Mouse (Mus musculus): ENCODE results near the gene Oxsr1. TPM values are rescaled to one million over a fixed set of nuclear protein-coding genes. Genes with fewer than 3 reads are reported as not detected.
A peak's percentile ranks its signal among the peaks of the same experiment; 100 is the strongest.
"Not testable (repeated sequence)": the region's sequence is repeated elsewhere in the genome, so short reads cannot be mapped to it uniquely, and the experiment has no call there.

The Oxsr1 gene
- total and polyA plus RNA-seq, 2 experiments = 8.6 to 15.6 TPM

- H3K79me2 ChIP-seq (ENCODE audit: control insufficient read depth, insufficient read depth, low read length) = no peaks in the 10 kb centered on the region
- H3K9ac ChIP-seq (ENCODE audit: low read depth, low read length) = no peak overlapping the region
- no peak overlapping the region for H3K4me3 ChIP-seq (ENCODE audit: insufficient read depth, low read depth, low read length)
- H3K4me1 ChIP-seq (ENCODE audit: control insufficient read depth, insufficient read depth, low read length) = no peaks in the 10 kb centered on the region
- 88% methylated on average over 3 of the region's 3 CpGs for WGBS
- no peaks in the 10 kb centered on the region for H3K27me3 ChIP-seq (ENCODE audit: control insufficient read depth, insufficient read depth, low read length)
- no peak for DNase-seq (ENCODE audit: extremely low read depth, low read depth, low spot score)
- TF ChIP-seq POLR2A (IDR thresholded peaks at IDR 0.05; ENCODE audit: extremely low read depth, insufficient read depth, low read length) = no peak
- no peak for TF ChIP-seq CTCF (IDR thresholded peaks at IDR 0.05; ENCODE audit: low read depth, low read length)
- H3K27ac ChIP-seq (replicated peaks; ENCODE audit: insufficient read depth, low read depth, low read length) = no peak overlapping the region
- peaks cover 20% of the 10 kb centered on the region for H3K36me3 ChIP-seq (ENCODE audit: control insufficient read depth, insufficient read depth, low read length)
These were observed 83.0 kb downstream of the Oxsr1 start for GRCm38 (mm10) chr9:119239274-119239673.

GRCm38 (mm10) chr9:119238796-119239195 lies 83.4 kb downstream of the Oxsr1 start:
- Histone ChIP-seq H3K79me2 (ENCODE audit: control insufficient read depth, insufficient read depth, low read length) (no peaks in the 10 kb centered on the region), H3K4me1 (ENCODE audit: control insufficient read depth, insufficient read depth, low read length) (no peaks in the 10 kb centered on the region), H3K36me3 (ENCODE audit: control insufficient read depth, insufficient read depth, low read length) (peaks cover 20% of the 10 kb centered on the region), H3K27me3 (ENCODE audit: control insufficient read depth, insufficient read depth, low read length) (no peaks in the 10 kb centered on the region), H3K27ac (replicated peaks; ENCODE audit: insufficient read depth, low read depth, low read length) (no peak overlapping the region), H3K9ac (ENCODE audit: low read depth, low read length) (no peak overlapping the region), H3K4me3 (ENCODE audit: insufficient read depth, low read depth, low read length) (no peak overlapping the region)
- DNase-seq (ENCODE audit: extremely low read depth, low read depth, low spot score) = no peak
- 52% methylated on average over 4 of the region's 4 CpGs for WGBS
- TF ChIP-seq POLR2A (IDR thresholded peaks at IDR 0.05; ENCODE audit: extremely low read depth, insufficient read depth, low read length) = no peak
- no peak for TF ChIP-seq CTCF (IDR thresholded peaks at IDR 0.05; ENCODE audit: low read depth, low read length)

GRCm38 (mm10) chr9:119231552-119231951 lies 90.7 kb downstream of the Oxsr1 start:
- 44% methylated on average over 7 of the region's 7 CpGs for WGBS
- TF ChIP-seq CTCF (IDR thresholded peaks at IDR 0.05; ENCODE audit: low read depth, low read length) (no peak), POLR2A (IDR thresholded peaks at IDR 0.05; ENCODE audit: extremely low read depth, insufficient read depth, low read length) (no peak)
- H3K4me1 ChIP-seq (ENCODE audit: control insufficient read depth, insufficient read depth, low read length) = no peaks in the 10 kb centered on the region
- no peak overlapping the region for H3K27ac ChIP-seq (replicated peaks; ENCODE audit: insufficient read depth, low read depth, low read length)
- no peaks in the 10 kb centered on the region for H3K36me3 ChIP-seq (ENCODE audit: control insufficient read depth, insufficient read depth, low read length)
- H3K4me3 ChIP-seq (ENCODE audit: insufficient read depth, low read depth, low read length) = no peak overlapping the region
- no peaks in the 10 kb centered on the region for H3K79me2 ChIP-seq (ENCODE audit: control insufficient read depth, insufficient read depth, low read length)
- no peak for DNase-seq (ENCODE audit: extremely low read depth, low read depth, low spot score)
- H3K9ac ChIP-seq (ENCODE audit: low read depth, low read length) = no peak overlapping the region
- no peaks in the 10 kb centered on the region for H3K27me3 ChIP-seq (ENCODE audit: control insufficient read depth, insufficient read depth, low read length)

GRCm38 (mm10) chr9:119230829-119231228 lies 91.4 kb downstream of the Oxsr1 start:
- H3K4me1 ChIP-seq (ENCODE audit: control insufficient read depth, insufficient read depth, low read length) = no peaks in the 10 kb centered on the region
- no peak for TF ChIP-seq POLR2A (IDR thresholded peaks at IDR 0.05; ENCODE audit: extremely low read depth, insufficient read depth, low read length)
- no peak for TF ChIP-seq CTCF (IDR thresholded peaks at IDR 0.05; ENCODE audit: low read depth, low read length)
- no peak overlapping the region for H3K9ac ChIP-seq (ENCODE audit: low read depth, low read length)
- H3K27ac ChIP-seq (replicated peaks; ENCODE audit: insufficient read depth, low read depth, low read length) = no peak overlapping the region
- 71% methylated on average over 2 of the region's 2 CpGs for WGBS
- no peaks in the 10 kb centered on the region for H3K27me3 ChIP-seq (ENCODE audit: control insufficient read depth, insufficient read depth, low read length)
- no peak for DNase-seq (ENCODE audit: extremely low read depth, low read depth, low spot score)
- H3K79me2 ChIP-seq (ENCODE audit: control insufficient read depth, insufficient read depth, low read length) = no peaks in the 10 kb centered on the region
- H3K4me3 ChIP-seq (ENCODE audit: insufficient read depth, low read depth, low read length) = no peak overlapping the region
- H3K36me3 ChIP-seq (ENCODE audit: control insufficient read depth, insufficient read depth, low read length) = no peaks in the 10 kb centered on the region

- H3K4me3 ChIP-seq (ENCODE audit: insufficient read depth, low read depth, low read length) = no peak overlapping the region
- peaks cover under 1% of the 10 kb centered on the region; the same call in 1 of the 2 replicates for H3K4me1 ChIP-seq (ENCODE audit: control insufficient read depth, insufficient read depth, low read length)
- H3K9ac ChIP-seq (ENCODE audit: low read depth, low read length) = no peak overlapping the region
- H3K79me2 ChIP-seq (ENCODE audit: control insufficient read depth, insufficient read depth, low read length) = no peaks in the 10 kb centered on the region
- peaks cover 3% of the 10 kb centered on the region; the same call in 1 of the 2 replicates for H3K36me3 ChIP-seq (ENCODE audit: control insufficient read depth, insufficient read depth, low read length)
- DNase-seq (ENCODE audit: extremely low read depth, low read depth, low spot score) = no peak
- no peak for TF ChIP-seq POLR2A (IDR thresholded peaks at IDR 0.05; ENCODE audit: extremely low read depth, insufficient read depth, low read length)
- no peaks in the 10 kb centered on the region for H3K27me3 ChIP-seq (ENCODE audit: control insufficient read depth, insufficient read depth, low read length)
- WGBS = 67% methylated on average over 4 of the region's 4 CpGs
- H3K27ac ChIP-seq (replicated peaks; ENCODE audit: insufficient read depth, low read depth, low read length) = no peak overlapping the region
These were observed 102.0 kb downstream of the Oxsr1 start for GRCm38 (mm10) chr9:119220249-119220648.

GRCm38 (mm10) chr9:119219667-119220066 lies 102.6 kb downstream of the Oxsr1 start:
- 76% methylated on average over 2 of the region's 2 CpGs for WGBS
- H3K36me3 ChIP-seq (ENCODE audit: control insufficient read depth, insufficient read depth, low read length) = peaks cover 3% of the 10 kb centered on the region; the same call in 1 of the 2 replicates
- peaks cover 4% of the 10 kb centered on the region; the same call in 1 of the 2 replicates for H3K4me1 ChIP-seq (ENCODE audit: control insufficient read depth, insufficient read depth, low read length)
- no peak overlapping the region for H3K27ac ChIP-seq (replicated peaks; ENCODE audit: insufficient read depth, low read depth, low read length)
- TF ChIP-seq CTCF (IDR thresholded peaks at IDR 0.05; ENCODE audit: low read depth, low read length) (no peak), POLR2A (IDR thresholded peaks at IDR 0.05; ENCODE audit: extremely low read depth, insufficient read depth, low read length) (no peak)
- H3K9ac ChIP-seq (ENCODE audit: low read depth, low read length) = no peak overlapping the region
- H3K79me2 ChIP-seq (ENCODE audit: control insufficient read depth, insufficient read depth, low read length) = no peaks in the 10 kb centered on the region
- no peak overlapping the region for H3K4me3 ChIP-seq (ENCODE audit: insufficient read depth, low read depth, low read length)
- DNase-seq (ENCODE audit: extremely low read depth, low read depth, low spot score) = no peak
- no peaks in the 10 kb centered on the region for H3K27me3 ChIP-seq (ENCODE audit: control insufficient read depth, insufficient read depth, low read length)

- not testable (repeated sequence) for H3K27ac ChIP-seq (replicated peaks; ENCODE audit: insufficient read depth, low read depth, low read length); H3K27me3 ChIP-seq (ENCODE audit: control insufficient read depth, insufficient read depth, low read length); H3K9ac ChIP-seq (ENCODE audit: low read depth, low read length); H3K4me3 ChIP-seq (ENCODE audit: insufficient read depth, low read depth, low read length); H3K79me2 ChIP-seq (ENCODE audit: control insufficient read depth, insufficient read depth, low read length); H3K4me1 ChIP-seq (ENCODE audit: control insufficient read depth, insufficient read depth, low read length); H3K36me3 ChIP-seq (ENCODE audit: control insufficient read depth, insufficient read depth, low read length)
- DNase-seq (ENCODE audit: extremely low read depth, low read depth, low spot score) = peak; percentile 60
- 26% methylated on average over 2 of the region's 2 CpGs for WGBS
These were observed 106.9 kb downstream of the Oxsr1 start for GRCm38 (mm10) chr9:119215341-119215740.
